Mouse (Mus musculus) heart, embryonic 13.5 days (tissue): ENCODE measurements around the gene Cyth1. TPM values are rescaled to one million over a fixed set of nuclear protein-coding genes. Genes with fewer than 3 reads are reported as not detected.
A peak's percentile ranks its signal among the peaks of the same experiment; 100 is the strongest.

Experiments
- ATAC-seq: fragments of 200-750 bp; cut with Nextera tagmentation; 2 replicates; pipeline ENCODE4 v1.8.0; 2017; ENCODE audit warnings: moderate TSS enrichment; ENCODE audit not compliant: insufficient number of reproducible peaks, low FRiP score, low TSS enrichment; ENCODE audit errors: extremely low read depth
- H3K27ac ChIP-seq: fragments of 300-500 bp; sonication (generic); replicated peaks from 2 replicates; pipeline ENCODE4 v1.5.1; 2015; ENCODE audit warnings: moderate library complexity, mild to moderate bottlenecking, inconsistent platforms
- H3K27me3 ChIP-seq: fragments of 300-500 bp; sonication (generic); replicated peaks from 2 replicates; pipeline ENCODE4 v1.6.1; 2015; ENCODE audit warnings: mild to moderate bottlenecking, inconsistent platforms
- H3K36me3 ChIP-seq: fragments of 300-500 bp; sonication (generic); 2 replicates; pipeline ENCODE4 v1.6.1; 2015; ENCODE audit warnings: mild to moderate bottlenecking, inconsistent platforms
- H3K4me1 ChIP-seq: fragments of 300-500 bp; sonication (generic); 2 replicates; pipeline ENCODE4 v1.6.1; 2015; ENCODE audit warnings: inconsistent platforms
- H3K4me2 ChIP-seq: fragments of 300-500 bp; sonication (generic); 2 replicates; pipeline ENCODE4 v1.6.1; 2015; ENCODE audit warnings: inconsistent platforms, mild to moderate bottlenecking, moderate library complexity
- H3K4me3 ChIP-seq: fragments of 300-500 bp; sonication (generic); 2 replicates; pipeline ENCODE4 v1.5.1; 2015; ENCODE audit warnings: moderate library complexity, mild to moderate bottlenecking, inconsistent platforms
- H3K9ac ChIP-seq: fragments of 300-500 bp; sonication (generic); 2 replicates; pipeline ENCODE4 v1.6.1; 2015; ENCODE audit warnings: inconsistent platforms, mild to moderate bottlenecking, moderate library complexity
- H3K9me3 ChIP-seq: fragments of 300-500 bp; sonication (generic); 2 replicates; pipeline ENCODE4 v1.6.1; 2016; ENCODE audit warnings: inconsistent platforms
- WGBS: fragments of 180-500 bp; shearing (Covaris S2); methylation state at CpG from one replicate; pipeline ENCODE4 v1.1.7; 2015; ENCODE audit warnings: mixed read lengths; 5-methylcytosine and 5-hydroxymethylcytosine counted together
- polyA plus RNA-seq: library from polyadenylated mRNA; unstranded; fragments of >200 nt; fragmentation: Nextera tagmentation; extraction: Ambion mirVana; gene quantifications from 2 replicates; pipeline ENCODE4 v1.2.1, GENCODE M21; 2015

The Cyth1 gene
- polyA plus RNA-seq, 1 experiment from 2014 or later: 14.9 TPM

- Histone ChIP-seq H3K27me3 (no peaks in the 10 kb centered on the region), H3K4me1 (peaks cover 68% of the 10 kb centered on the region), H3K4me2 (no peak overlapping the region), H3K9me3 (no peaks in the 10 kb centered on the region), H3K27ac (peak overlapping the region; percentile 69), H3K4me3 (no peak overlapping the region), H3K9ac (peak overlapping the region; percentile 44), H3K36me3 (peaks cover 87% of the 10 kb centered on the region)
- no peak for ATAC-seq
- WGBS: 77% methylated on average over 5 of the region's 5 CpGs
These were observed 81.8 kb downstream of the Cyth1 start for GRCm38 (mm10) chr11:118166626-118167025.

- peak overlapping the region; percentile 69 for H3K27ac ChIP-seq
- no peak overlapping the region for H3K4me3 ChIP-seq
- no peak overlapping the region for H3K4me2 ChIP-seq
- no peaks in the 10 kb centered on the region for H3K9me3 ChIP-seq
- ATAC-seq: no peak
- peaks cover 78% of the 10 kb centered on the region for H3K36me3 ChIP-seq
- peaks cover 75% of the 10 kb centered on the region for H3K4me1 ChIP-seq
- WGBS: 47% methylated on average over 11 of the region's 11 CpGs
- H3K27me3 ChIP-seq: no peaks in the 10 kb centered on the region
- peak overlapping the region; percentile 62 for H3K9ac ChIP-seq
These were observed 82.7 kb downstream of the Cyth1 start for GRCm38 (mm10) chr11:118165681-118166080.

GRCm38 (mm10) chr11:118164566-118164965 lies 83.8 kb downstream of the Cyth1 start:
- no peak overlapping the region for H3K9ac ChIP-seq
- no peak overlapping the region for H3K4me2 ChIP-seq
- no peak for ATAC-seq
- peak overlapping the region; percentile 69; the same call in 1 of the 2 replicates for H3K27ac ChIP-seq
- H3K9me3 ChIP-seq: no peaks in the 10 kb centered on the region
- H3K4me1 ChIP-seq: peaks cover 75% of the 10 kb centered on the region
- H3K36me3 ChIP-seq: peaks cover 68% of the 10 kb centered on the region
- H3K27me3 ChIP-seq: no peaks in the 10 kb centered on the region
- 69% methylated on average over 8 of the region's 8 CpGs for WGBS
- no peak overlapping the region for H3K4me3 ChIP-seq

GRCm38 (mm10) chr11:118162245-118162644 lies 86.1 kb downstream of the Cyth1 start:
- Histone ChIP-seq H3K4me1 (peaks cover 70% of the 10 kb centered on the region), H3K36me3 (peaks cover 45% of the 10 kb centered on the region), H3K27ac (peak overlapping the region; percentile 86), H3K9ac (peak overlapping the region; percentile 67; the same call in 1 of the 2 replicates), H3K4me2 (no peak overlapping the region), H3K9me3 (no peaks in the 10 kb centered on the region), H3K4me3 (no peak overlapping the region), H3K27me3 (no peaks in the 10 kb centered on the region)
- no peak for ATAC-seq
- WGBS: 42% methylated on average over 10 of the region's 10 CpGs

GRCm38 (mm10) chr11:118161240-118161639 lies 87.2 kb downstream of the Cyth1 start:
- Histone ChIP-seq H3K27ac (peak overlapping the region; percentile 86), H3K9me3 (peaks cover 2% of the 10 kb centered on the region; the same call in 1 of the 2 replicates), H3K4me1 (peaks cover 60% of the 10 kb centered on the region), H3K4me3 (no peak overlapping the region), H3K36me3 (peaks cover 36% of the 10 kb centered on the region), H3K9ac (peak overlapping the region; percentile 67), H3K27me3 (no peaks in the 10 kb centered on the region), H3K4me2 (no peak overlapping the region; the same call in 1 of the 2 replicates)
- 51% methylated on average over 6 of the region's 6 CpGs for WGBS
- ATAC-seq: peak; percentile 5; the same call in 1 of the 2 replicates

- Histone ChIP-seq H3K36me3 (peaks cover 36% of the 10 kb centered on the region), H3K4me1 (peaks cover 55% of the 10 kb centered on the region), H3K4me3 (no peak overlapping the region), H3K9ac (peak overlapping the region; percentile 67), H3K27ac (peak overlapping the region; percentile 86), H3K9me3 (peaks cover 6% of the 10 kb centered on the region), H3K4me2 (peak overlapping the region; percentile 13; the same call in 1 of the 2 replicates), H3K27me3 (no peaks in the 10 kb centered on the region)
- no peak for ATAC-seq
- 40% methylated on average over 2 of the region's 2 CpGs for WGBS
These were observed 87.6 kb downstream of the Cyth1 start for GRCm38 (mm10) chr11:118160763-118161162.

- Histone ChIP-seq H3K9ac (no peak overlapping the region), H3K27me3 (no peaks in the 10 kb centered on the region), H3K36me3 (peaks cover 17% of the 10 kb centered on the region), H3K4me3 (no peak overlapping the region), H3K27ac (no peak overlapping the region), H3K9me3 (peaks cover 10% of the 10 kb centered on the region), H3K4me2 (no peak overlapping the region), H3K4me1 (peaks cover 46% of the 10 kb centered on the region)
- no peak for ATAC-seq
- WGBS: 55% methylated on average over 4 of the region's 4 CpGs
These were observed 89.6 kb downstream of the Cyth1 start for GRCm38 (mm10) chr11:118158753-118159152.

- H3K4me1 ChIP-seq: peaks cover 50% of the 10 kb centered on the region
- H3K27ac ChIP-seq: no peak overlapping the region
- no peaks in the 10 kb centered on the region for H3K27me3 ChIP-seq
- no peak for ATAC-seq
- H3K9ac ChIP-seq: no peak overlapping the region
- no peak overlapping the region for H3K4me2 ChIP-seq
- H3K36me3 ChIP-seq: peaks cover 6% of the 10 kb centered on the region; the same call in 1 of the 2 replicates
- 76% methylated on average over 8 of the region's 8 CpGs for WGBS
- H3K4me3 ChIP-seq: no peak overlapping the region
- peaks cover 10% of the 10 kb centered on the region for H3K9me3 ChIP-seq
These were observed 91.8 kb downstream of the Cyth1 start for GRCm38 (mm10) chr11:118156480-118157060.

- 62% methylated on average over 4 of the region's 4 CpGs for WGBS
- Histone ChIP-seq H3K4me3 (no peak overlapping the region), H3K4me1 (peaks cover 58% of the 10 kb centered on the region), H3K4me2 (no peak overlapping the region), H3K9me3 (peaks cover 10% of the 10 kb centered on the region), H3K27ac (peak overlapping the region; percentile 52; the same call in 1 of the 2 replicates), H3K36me3 (peaks cover 6% of the 10 kb centered on the region; the same call in 1 of the 2 replicates), H3K27me3 (no peaks in the 10 kb centered on the region), H3K9ac (no peak overlapping the region)
- ATAC-seq: no peak
These were observed 95.4 kb downstream of the Cyth1 start for GRCm38 (mm10) chr11:118152964-118153363.

- H3K4me2 ChIP-seq: no peak overlapping the region
- H3K36me3 ChIP-seq: peaks cover 6% of the 10 kb centered on the region; the same call in 1 of the 2 replicates
- no peaks in the 10 kb centered on the region for H3K27me3 ChIP-seq
- H3K4me1 ChIP-seq: peaks cover 51% of the 10 kb centered on the region
- 75% methylated on average over 5 of the region's 5 CpGs for WGBS
- peaks cover 10% of the 10 kb centered on the region for H3K9me3 ChIP-seq
- H3K4me3 ChIP-seq: no peak overlapping the region
- peak overlapping the region; percentile 92 for H3K27ac ChIP-seq
- no peak overlapping the region for H3K9ac ChIP-seq
- ATAC-seq: no peak
These were observed 96.8 kb downstream of the Cyth1 start for GRCm38 (mm10) chr11:118151423-118152180.

- no peaks in the 10 kb centered on the region for H3K9me3 ChIP-seq
- H3K4me3 ChIP-seq: no peak overlapping the region
- H3K36me3 ChIP-seq: no peaks in the 10 kb centered on the region
- peak overlapping the region; percentile 33 for H3K4me2 ChIP-seq
- WGBS: 34% methylated on average over 9 of the region's 9 CpGs
- H3K4me1 ChIP-seq: peaks cover 56% of the 10 kb centered on the region
- no peaks in the 10 kb centered on the region for H3K27me3 ChIP-seq
- H3K27ac ChIP-seq: peak overlapping the region; percentile 92
- no peak for ATAC-seq
- H3K9ac ChIP-seq: peak overlapping the region; percentile 54
These were observed 98.2 kb downstream of the Cyth1 start for GRCm38 (mm10) chr11:118150115-118150701.
